ENCODE assay signal across 8 mouse cellular contexts in genomic region chr2:78870443-78871025, GRCm38 (mm10). TPM values are rescaled to one million over a fixed set of nuclear protein-coding genes. Genes with fewer than 3 reads are reported as not detected.
DNase-seq lines count a peak whose midpoint lies in the region; ATAC-seq and TF ChIP-seq lines count a peak whose summit lies in the region.

No protein-coding gene starts in this region.

- H3K9me3 ChIP-seq in forebrain, embryonic 10.5 days, result no peaks in the 10 kb centered on the region
- no peaks in the 10 kb centered on the region for H3K9me3 ChIP-seq in intestine, postnatal 0 days (ENCODE audit: control insufficient read depth)

- H3K79me2 ChIP-seq in myocyte (ENCODE audit: control insufficient read depth, insufficient read depth), result peaks cover 23% of the 10 kb centered on the region

- peak overlapping the region; percentile 99 for H3K27ac ChIP-seq in forebrain, embryonic 10.5 days
- no peak overlapping the region for H3K27ac ChIP-seq in intestine, postnatal 0 days (ENCODE audit: low read depth, low read length)

- TF ChIP-seq POLR2A in myocyte (IDR thresholded peaks at IDR 0.05; ENCODE audit: insufficient read length, low read depth), result no peak

- H3K27me3 ChIP-seq in forebrain, embryonic 10.5 days (ENCODE audit: poor library complexity, severe bottlenecking), result no peaks in the 10 kb centered on the region
- no peaks in the 10 kb centered on the region for H3K27me3 ChIP-seq in intestine, postnatal 0 days (replicated peaks; ENCODE audit: control insufficient read depth, insufficient read depth, low read length)
- H3K27me3 ChIP-seq in myocyte (ENCODE audit: control insufficient read depth, insufficient read depth, insufficient read length), result no peaks in the 10 kb centered on the region

- H3ac ChIP-seq in myocyte (ENCODE audit: control insufficient read depth, insufficient read length), result no peak overlapping the region

- peak; percentile 13 to 27 for DNase-seq in kidney, postnatal 4 days
- DNase-seq in kidney, adult 8-10 months, result no peak
- peak; percentile 13 for DNase-seq in adrenal gland, postnatal 14 days
- DNase-seq in forebrain, embryonic 10.5 days (ENCODE audit: extremely low spot score, low spot score), result no peak
- DNase-seq in ovary, postnatal 14 days (ENCODE audit: low spot score), result no peak
- no peak for DNase-seq in urinary bladder, postnatal 10 days (ENCODE audit: low spot score)

- ATAC-seq in intestine, postnatal 0 days, result no peak

- H3K4me1 ChIP-seq in forebrain, embryonic 10.5 days, result peaks cover 54% of the 10 kb centered on the region
- peaks cover 3% of the 10 kb centered on the region; the same call in 1 of the 2 replicates for H3K4me1 ChIP-seq in intestine, postnatal 0 days (replicated peaks; ENCODE audit: control insufficient read depth, insufficient read depth, low read length)

- no peak overlapping the region for H3K9ac ChIP-seq in intestine, postnatal 0 days (ENCODE audit: low read depth, low read length)

- TF ChIP-seq CTCF in intestine, postnatal 0 days (IDR thresholded peaks at IDR 0.05; ENCODE audit: low read depth), result no peak

- H3K36me3 ChIP-seq in forebrain, embryonic 10.5 days (replicated peaks), result peaks cover 12% of the 10 kb centered on the region
- H3K36me3 ChIP-seq in intestine, postnatal 0 days (ENCODE audit: control insufficient read depth, insufficient read depth), result no peaks in the 10 kb centered on the region
- H3K36me3 ChIP-seq in myocyte (ENCODE audit: control insufficient read depth, insufficient read depth), result no peaks in the 10 kb centered on the region

- peak overlapping the region; percentile 79 for H3K4me2 ChIP-seq in intestine, postnatal 0 days (replicated peaks; ENCODE audit: low read depth)
- H3K4me2 ChIP-seq in myocyte (ENCODE audit: low read depth), result peak overlapping the region; percentile 80

- 29% methylated on average over 10 of the region's 10 CpGs for WGBS in forebrain, embryonic 10.5 days
- WGBS in intestine, postnatal 0 days, result 12% methylated on average over 10 of the region's 10 CpGs

- H3K4me3 ChIP-seq in forebrain, embryonic 10.5 days, result peak overlapping the region; percentile 81
- peak overlapping the region; percentile 93 for H3K4me3 ChIP-seq in intestine, postnatal 0 days (ENCODE audit: low read depth, low read length)
- peak overlapping the region; percentile 36 for H3K4me3 ChIP-seq in myocyte

TF ChIP-seq in myocyte, 11 proteins besides CTCF, POLR2A, EP300 and RAD21:
- TF ChIP-seq MAX (IDR thresholded peaks at IDR 0.05; ENCODE audit: low read depth) (no peak), REST (IDR thresholded peaks at IDR 0.05; ENCODE audit: insufficient read depth, insufficient read length) (no peak), MYOD1 (IDR thresholded peaks at IDR 0.05; ENCODE audit: control insufficient read depth in 1 of 3, insufficient read length in 2 of 3, low read depth in 2 of 3) (no peak), TCF3 (IDR thresholded peaks at IDR 0.05; ENCODE audit: insufficient read length, low read depth) (no peak), SRF (IDR thresholded peaks at IDR 0.05; ENCODE audit: control insufficient read depth, insufficient read length, low read depth) (no peak), USF1 (IDR thresholded peaks at IDR 0.05; ENCODE audit: low read depth) (no peak)

RNA-seq across cellular contexts. Expression of gene Ube2e3, which starts 2.6 kb away (rescaled TPM):
- 54.3 and 61.0 TPM in 2 replicates for total RNA-seq in adrenal gland, postnatal 14 days (2021)
- 189 and 191 TPM in 2 replicates for polyA plus RNA-seq in forebrain, embryonic 10.5 days (2016; fragmentation: Nextera tagmentation; extraction: Ambion mirVana)
- 60.4 and 63.6 TPM in 2 replicates for polyA plus RNA-seq in intestine, postnatal 0 days (2015; fragmentation: Nextera tagmentation; extraction: Ambion mirVana)
- polyA plus RNA-seq in myocyte (2012; fragmentation: generic; extraction: Trizol), result 24.1 TPM

Comparison
In these comparisons a context has a peak if more than half of its experiments do, and no peak if none do; other contexts are left out.
1. DNase-seq: peak in kidney, postnatal 4 days (2 of 2) and adrenal gland, postnatal 14 days (single experiment); none in kidney, adult 8-10 months (0 of 2), forebrain, embryonic 10.5 days (single experiment), ovary, postnatal 14 days (single experiment) and urinary bladder, postnatal 10 days (single experiment).
2. H3K4me3 ChIP-seq: peak in every context shown above with its lines; median percentile 93 in intestine, postnatal 0 days; 81 in forebrain, embryonic 10.5 days; 36 in myocyte.